Mouse (Mus musculus): ENCODE measurements around the gene Elfn1. TPM values are rescaled to one million over a fixed set of nuclear protein-coding genes. Genes with fewer than 3 reads are reported as not detected.
"Not testable (repeated sequence)": the region's sequence is repeated elsewhere in the genome, so short reads cannot be mapped to it uniquely, and the experiment has no call there.

Gene Elfn1
- total and polyA plus RNA-seq, 2 experiments from 2014 or later, result 3.4 to 28.9 TPM

DNA sequence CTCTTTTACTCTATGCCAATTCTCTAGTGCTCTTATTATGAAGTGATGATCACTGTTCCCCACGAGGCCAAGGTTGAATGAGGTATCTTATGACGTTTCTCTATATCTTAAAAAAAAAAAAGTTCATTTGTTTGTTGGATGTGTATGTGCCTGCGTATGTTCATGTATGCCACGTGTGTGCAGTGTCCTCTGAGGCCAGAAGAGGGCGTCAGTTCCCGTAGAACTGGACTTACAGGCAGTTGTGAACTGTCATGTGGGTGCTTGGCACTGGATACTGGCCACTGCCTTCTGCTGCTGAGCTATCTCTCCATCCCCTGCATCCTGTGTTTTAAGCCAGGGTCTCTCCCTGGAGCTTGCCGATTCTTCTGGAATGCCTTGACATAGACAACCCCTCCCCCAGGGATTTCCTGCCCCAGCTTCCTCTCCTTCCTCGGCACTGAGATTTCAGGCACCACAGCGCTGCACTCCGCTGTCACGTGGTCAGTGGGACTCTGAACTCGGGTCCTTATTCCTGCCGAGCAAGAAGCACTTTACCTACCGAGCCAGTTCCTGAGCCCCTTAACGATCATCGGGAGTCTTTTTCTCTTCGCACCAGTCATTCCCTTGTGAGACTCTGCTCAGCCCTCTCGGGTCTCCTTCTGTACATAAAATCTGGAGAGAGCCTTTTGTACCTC, 77.5 kb downstream of the Elfn1 start:
- Histone ChIP-seq H3K4me2 (ENCODE audit: low read depth) (no peak overlapping the region), H3K9ac (no peak overlapping the region), H3K4me3 (ENCODE audit: low read depth, low read length) (no peak overlapping the region), H3K36me3 (ENCODE audit: insufficient read depth) (no peaks in the 10 kb centered on the region), H3K9me3 (ENCODE audit: low read length) (peaks cover 10% of the 10 kb centered on the region; the same call in 1 of the 2 replicates), H3K27me3 (ENCODE audit: insufficient read depth, low read length) (no peaks in the 10 kb centered on the region), H3K4me1 (ENCODE audit: insufficient read depth) (no peaks in the 10 kb centered on the region), H3K27ac (ENCODE audit: low read depth, low read length) (no peak overlapping the region)
- no peak for ATAC-seq
- no peak for DNase-seq
- 48% methylated on average over 18 of the region's 18 CpGs for WGBS
- no peak for TF ChIP-seq CTCF (IDR thresholded peaks at IDR 0.05; ENCODE audit: low read depth)

DNA sequence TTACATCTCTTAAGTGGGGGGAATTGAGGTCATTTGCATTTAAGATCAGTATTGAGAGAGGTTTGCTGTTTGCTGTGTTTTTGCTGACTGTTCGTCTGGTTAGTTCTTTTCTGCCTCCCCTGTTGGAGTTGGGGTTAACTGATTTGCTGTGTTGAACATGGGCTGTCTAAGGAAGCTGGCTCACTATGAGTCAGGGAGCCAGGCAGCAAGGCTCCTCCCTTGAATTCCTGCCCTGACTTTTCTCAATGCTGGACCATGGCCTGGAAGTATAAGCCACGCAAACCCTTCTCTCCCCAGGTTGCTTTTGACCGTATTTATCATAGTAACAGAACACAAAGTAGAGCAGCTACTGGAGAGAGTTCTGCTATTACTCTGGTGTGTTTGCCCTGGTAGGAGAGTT, 83.8 kb downstream of the Elfn1 start:
- Histone ChIP-seq H3K27ac (ENCODE audit: low read depth, low read length) (no peak overlapping the region), H3K27me3 (ENCODE audit: insufficient read depth, low read length) (no peaks in the 10 kb centered on the region), H3K4me2 (ENCODE audit: low read depth) (no peak overlapping the region), H3K4me1 (ENCODE audit: insufficient read depth) (no peaks in the 10 kb centered on the region), H3K36me3 (ENCODE audit: insufficient read depth) (no peaks in the 10 kb centered on the region), H3K4me3 (ENCODE audit: low read depth, low read length) (no peak overlapping the region), H3K9me3 (ENCODE audit: low read length) (peaks cover 17% of the 10 kb centered on the region; the same call in 1 of the 2 replicates), H3K9ac (no peak overlapping the region)
- no peak for DNase-seq
- no peak for TF ChIP-seq CTCF (IDR thresholded peaks at IDR 0.05; ENCODE audit: low read depth)
- 96% methylated on average over 3 of the region's 3 CpGs for WGBS
- no peak for ATAC-seq

DNA sequence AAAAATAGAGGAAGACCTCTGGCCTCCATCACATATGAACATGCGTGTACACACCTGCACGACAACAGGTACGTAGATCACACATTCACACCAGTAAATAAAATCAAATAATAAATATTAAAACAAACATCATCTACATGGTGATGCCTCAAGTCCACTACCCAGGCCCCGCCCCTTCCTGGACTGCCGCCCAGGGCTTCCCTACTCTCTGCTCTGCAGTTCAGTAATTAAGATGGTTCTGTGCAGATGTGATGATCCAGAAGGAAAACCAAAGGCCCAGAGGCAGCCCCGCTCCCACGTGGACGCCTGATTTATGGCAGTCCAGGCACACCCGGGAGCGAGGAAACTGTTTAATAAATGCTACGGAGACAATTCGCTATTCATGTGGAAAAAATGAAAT, 90.6 kb downstream of the Elfn1 start:
- WGBS, result 76% methylated on average over 11 of the region's 12 CpGs
- ATAC-seq, result not testable (repeated sequence)

GRCm38 (mm10) chr5:139998916-139999315, 91.2 kb downstream of the Elfn1 start:
- no peak overlapping the region for H3K4me2 ChIP-seq (ENCODE audit: low read depth)
- no peak overlapping the region for H3K9ac ChIP-seq
- no peak overlapping the region for H3K4me3 ChIP-seq (ENCODE audit: low read depth, low read length)
- ATAC-seq, result no peak
- no peaks in the 10 kb centered on the region for H3K4me1 ChIP-seq (ENCODE audit: insufficient read depth)
- no peak for TF ChIP-seq CTCF (IDR thresholded peaks at IDR 0.05; ENCODE audit: low read depth)
- H3K36me3 ChIP-seq (ENCODE audit: insufficient read depth), result no peaks in the 10 kb centered on the region
- 25% methylated on average over 6 of the region's 6 CpGs for WGBS
- H3K27me3 ChIP-seq (ENCODE audit: insufficient read depth, low read length), result no peaks in the 10 kb centered on the region
- DNase-seq, result no peak
- H3K9me3 ChIP-seq (ENCODE audit: low read length), result no peaks in the 10 kb centered on the region
- no peak overlapping the region for H3K27ac ChIP-seq (ENCODE audit: low read depth, low read length)

More for the DNA sequence above, 90.6 kb downstream of the Elfn1 start:
- not testable (repeated sequence) for H3K4me2 ChIP-seq (ENCODE audit: low read depth); H3K4me1 ChIP-seq (ENCODE audit: insufficient read depth); H3K9me3 ChIP-seq (ENCODE audit: low read length); H3K36me3 ChIP-seq (ENCODE audit: insufficient read depth); H3K9ac ChIP-seq; H3K27me3 ChIP-seq (ENCODE audit: insufficient read depth, low read length); H3K27ac ChIP-seq (ENCODE audit: low read depth, low read length); DNase-seq; H3K4me3 ChIP-seq (ENCODE audit: low read depth, low read length)

DNA sequence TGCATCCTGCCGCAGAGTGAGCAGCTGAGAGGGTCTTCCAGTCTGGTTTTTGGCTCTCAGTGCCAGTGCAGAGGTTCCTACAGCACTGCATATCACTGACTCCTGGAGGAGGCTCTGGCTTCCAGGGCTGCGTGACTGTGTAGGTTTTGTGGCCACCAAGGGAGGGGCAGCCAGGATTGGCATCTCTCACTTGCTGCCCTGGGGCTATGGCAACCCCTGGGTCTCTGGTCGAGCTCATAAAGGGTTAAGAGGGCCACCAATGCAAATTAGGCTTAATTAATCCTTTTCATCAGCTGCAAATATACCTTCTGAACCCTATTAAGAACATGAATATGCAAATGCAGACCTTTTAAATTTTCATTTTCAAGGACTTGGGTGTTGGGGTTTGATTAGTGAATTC, 94.8 kb downstream of the Elfn1 start:
- ATAC-seq (no peak), DNase-seq (no peak)
- no peak for TF ChIP-seq CTCF (IDR thresholded peaks at IDR 0.05; ENCODE audit: low read depth)
- Histone ChIP-seq H3K4me3 (ENCODE audit: low read depth, low read length) (no peak overlapping the region), H3K4me1 (ENCODE audit: insufficient read depth) (no peaks in the 10 kb centered on the region), H3K4me2 (ENCODE audit: low read depth) (no peak overlapping the region), H3K36me3 (ENCODE audit: insufficient read depth) (no peaks in the 10 kb centered on the region), H3K9me3 (ENCODE audit: low read length) (no peaks in the 10 kb centered on the region), H3K27me3 (ENCODE audit: insufficient read depth, low read length) (no peaks in the 10 kb centered on the region), H3K27ac (ENCODE audit: low read depth, low read length) (no peak overlapping the region), H3K9ac (no peak overlapping the region)
- WGBS, result 19% methylated on average over 3 of the region's 3 CpGs

- no peak overlapping the region for H3K9ac ChIP-seq
- no peak for TF ChIP-seq CTCF (IDR thresholded peaks at IDR 0.05; ENCODE audit: low read depth)
- WGBS, result 49% methylated on average over 8 of the region's 8 CpGs
Observed at GRCm38 (mm10) chr5:140006861-140007260, 99.1 kb downstream of the Elfn1 start.

DNA sequence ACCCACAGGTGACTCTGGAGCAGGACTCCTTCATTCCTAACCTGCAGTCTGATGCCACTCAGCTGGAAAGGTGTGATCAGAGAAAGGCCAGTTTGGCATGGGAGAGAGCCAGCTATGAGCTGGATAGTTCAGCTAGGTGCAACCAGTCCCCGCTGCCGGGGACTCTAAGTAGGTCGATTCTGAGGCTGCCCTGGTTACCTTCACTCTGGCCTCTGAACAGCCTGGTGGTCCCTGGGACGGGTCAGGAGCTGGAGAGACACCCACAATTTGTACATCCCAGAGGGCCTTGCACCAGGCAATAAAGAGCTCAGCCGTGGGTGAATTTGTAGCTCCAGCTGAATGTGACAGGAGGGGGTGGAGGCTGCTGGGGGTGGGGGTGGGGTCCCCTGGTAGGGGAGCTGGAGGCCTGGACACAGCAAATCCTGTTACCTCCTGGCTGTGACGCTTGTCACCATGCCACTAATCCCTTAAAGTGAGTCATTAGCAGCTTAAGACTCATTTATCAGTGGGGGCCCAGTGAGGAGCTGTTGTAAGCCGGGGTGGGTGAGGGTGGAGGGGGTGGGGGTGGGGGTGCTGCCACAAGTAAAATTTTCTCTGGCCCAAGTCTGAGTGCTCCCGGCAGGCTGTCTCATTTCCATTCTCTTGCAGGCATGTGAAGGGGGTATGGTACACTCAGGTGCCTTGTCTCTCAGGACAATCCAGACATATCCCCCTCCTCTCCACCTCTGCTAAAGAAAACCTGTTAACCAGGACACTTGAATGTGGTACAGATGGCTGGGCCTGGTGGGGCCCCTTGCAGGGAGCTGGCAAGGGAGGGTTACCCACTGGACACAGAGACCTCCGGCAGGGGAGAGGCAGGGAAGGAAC, 100.1 kb downstream of the Elfn1 start:
- Histone ChIP-seq H3K27me3 (ENCODE audit: insufficient read depth, low read length) (no peaks in the 10 kb centered on the region), H3K27ac (ENCODE audit: low read depth, low read length) (no peak overlapping the region), H3K4me1 (ENCODE audit: insufficient read depth) (no peaks in the 10 kb centered on the region), H3K9ac (no peak overlapping the region), H3K4me3 (ENCODE audit: low read depth, low read length) (no peak overlapping the region), H3K4me2 (ENCODE audit: low read depth) (no peak overlapping the region), H3K36me3 (ENCODE audit: insufficient read depth) (no peaks in the 10 kb centered on the region), H3K9me3 (ENCODE audit: low read length) (no peaks in the 10 kb centered on the region)
- DNase-seq, result no peak
- WGBS, result 25% methylated on average over 9 of the region's 9 CpGs
- TF ChIP-seq CTCF (IDR thresholded peaks at IDR 0.05; ENCODE audit: low read depth), result no peak
- no peak for ATAC-seq

More at GRCm38 (mm10) chr5:140006861-140007260, 99.1 kb downstream of the Elfn1 start:
- H3K27me3 ChIP-seq (ENCODE audit: insufficient read depth, low read length), result no peaks in the 10 kb centered on the region
- no peaks in the 10 kb centered on the region for H3K36me3 ChIP-seq (ENCODE audit: insufficient read depth)
- no peak overlapping the region for H3K4me2 ChIP-seq (ENCODE audit: low read depth)
- no peak overlapping the region for H3K27ac ChIP-seq (ENCODE audit: low read depth, low read length)
- ATAC-seq (no peak), DNase-seq (no peak)
- H3K9me3 ChIP-seq (ENCODE audit: low read length), result no peaks in the 10 kb centered on the region
- no peak overlapping the region for H3K4me3 ChIP-seq (ENCODE audit: low read depth, low read length)
- H3K4me1 ChIP-seq (ENCODE audit: insufficient read depth), result no peaks in the 10 kb centered on the region

Measured in forebrain, postnatal 0 days (tissue).